Mouse (Mus musculus) spleen, adult 2 months (tissue): ENCODE measurements at regions not wholly inside any gene's neighbourhood (a gene's known extent, or its start where the extent isn't known, plus 50 kb on each side); places are given as distances from the start of the nearest gene placed in this dataset.

ENCODE experiments used
- CTCF ChIP-seq: fragments of 200-500 bp; IDR thresholded peaks from 2 replicates; pipeline ENCODE4 v1.5.1; 2011; ENCODE audit warnings: mild to moderate bottlenecking, inconsistent platforms; ENCODE audit not compliant: insufficient read depth, insufficient read length, insufficient replicate concordance; ENCODE audit errors: extremely low read depth
- POLR2A ChIP-seq: fragments of 200-500 bp; IDR thresholded peaks from 2 replicates; pipeline ENCODE4 v1.6.1; 2011; ENCODE audit warnings: low read depth, low read length, inconsistent platforms

- no peak for TF ChIP-seq CTCF
- no peak for TF ChIP-seq POLR2A
Measured at GRCm38 (mm10) chr1:62884876-62885480, 181.9 kb downstream of the Nrp2 start.
